Mouse (Mus musculus) kidney, adult 2 months (tissue): Measurements from ENCODE around the gene Banp.

Experiments used
- CTCF ChIP-seq: fragments of 200-500 bp; conservative IDR thresholded peaks from 2 replicates; pipeline ENCODE4 v1.5.1; 2011; ENCODE audit warnings: low read depth, mild to moderate bottlenecking, control low read depth, low read length, moderate library complexity, mixed read lengths; ENCODE audit not compliant: insufficient read depth, insufficient read length
- POLR2A ChIP-seq: fragments of 200-500 bp; IDR thresholded peaks from one replicate; pipeline ENCODE4 v1.6.1; 2011; ENCODE audit warnings: low read depth, low read length, control low read depth

- no peak for TF ChIP-seq POLR2A
- no peak for TF ChIP-seq CTCF
Observed at GRCm38 (mm10) chr8:121985673-121986072, 36.1 kb downstream of the Banp start.
